Mouse (Mus musculus) midbrain, postnatal 0 days (tissue): Measurements from ENCODE around the gene Trim8. TPM values are rescaled to one million over a fixed set of nuclear protein-coding genes. Genes with fewer than 3 reads are reported as not detected.
A peak's percentile ranks its signal among the peaks of the same experiment; 100 is the strongest.

Experiments
- ATAC-seq: fragments of 200-750 bp; cut with Nextera tagmentation; 2 replicates; pipeline ENCODE4 v1.8.0; 2017; ENCODE audit warnings: moderate number of reproducible peaks, mild to moderate bottlenecking, moderate TSS enrichment, moderate library complexity; ENCODE audit not compliant: low FRiP score
- DNase-seq: peaks from one replicate; pipeline ENCODE4 v3.0.0-alpha.2; 2015; ENCODE audit warnings: low spot score
- H3K27ac ChIP-seq: fragments of 300-500 bp; sonication (generic); 2 replicates; pipeline ENCODE4 v1.5.1; 2014; ENCODE audit warnings: low read depth, mild to moderate bottlenecking, low read length, mixed read lengths
- H3K27me3 ChIP-seq: fragments of 300-500 bp; sonication (generic); 2 replicates; pipeline ENCODE4 v1.6.1; 2014; ENCODE audit warnings: low read length, control low read depth, mixed read lengths; ENCODE audit not compliant: insufficient read depth
- H3K36me3 ChIP-seq: fragments of 300-500 bp; sonication (generic); 2 replicates; pipeline ENCODE4 v1.6.1; 2014; ENCODE audit warnings: low read length, control low read depth, mixed read lengths; ENCODE audit not compliant: insufficient read depth
- H3K4me1 ChIP-seq: fragments of 300-500 bp; sonication (generic); 2 replicates; pipeline ENCODE4 v1.6.1; 2014; ENCODE audit warnings: mild to moderate bottlenecking, control low read depth, antibody characterized with exemption, low read length, mixed read lengths; ENCODE audit not compliant: insufficient read depth
- H3K4me2 ChIP-seq: fragments of 300-500 bp; sonication (generic); 2 replicates; pipeline ENCODE4 v1.6.1; 2014; ENCODE audit warnings: low read depth, mild to moderate bottlenecking, low read length, mixed read lengths; ENCODE audit not compliant: poor library complexity, severe bottlenecking
- H3K4me3 ChIP-seq: fragments of 300-500 bp; sonication (generic); 2 replicates; pipeline ENCODE4 v1.5.1; 2014; ENCODE audit warnings: low read depth, mild to moderate bottlenecking, low read length, moderate library complexity
- H3K9ac ChIP-seq: fragments of 300-500 bp; sonication (generic); replicated peaks from 2 replicates; pipeline ENCODE4 v1.6.1; 2014; ENCODE audit warnings: mild to moderate bottlenecking, low read length, moderate library complexity, mixed read lengths; ENCODE audit not compliant: poor library complexity, severe bottlenecking
- H3K9me3 ChIP-seq: fragments of 300-500 bp; sonication (generic); 2 replicates; pipeline ENCODE4 v1.6.1; 2016; ENCODE audit warnings: low read length, control low read depth
- CTCF ChIP-seq: IDR thresholded peaks from 2 replicates; pipeline ENCODE4 v1.5.1; 2016; ENCODE audit warnings: antibody characterized with exemption, mild to moderate bottlenecking
- WGBS: fragments of 180-500 bp; shearing (Covaris S2); extraction: QIAGEN DNeasy Blood & Tissue Kit; methylation state at CpG from one replicate; pipeline ENCODE4 v1.1.7; 2014; 5-methylcytosine and 5-hydroxymethylcytosine counted together
- polyA plus RNA-seq: library from polyadenylated mRNA; unstranded; fragments of >200 nt; fragmentation: Nextera tagmentation; extraction: Ambion mirVana; gene quantifications from 2 replicates; pipeline ENCODE4 v1.2.1, GENCODE M21; 2015
- total RNA-seq: library from RNA; depleted of rRNA; stranded (reverse); fragments of >200 nt; gene quantifications from 2 replicates; pipeline ENCODE4 v1.2.3, GENCODE M21; 2014

Trim8 gene
- total and polyA plus RNA-seq, 2 experiments from 2014 or later, result 30.4 to 103 TPM

- Histone ChIP-seq H3K9me3 (no peaks in the 10 kb centered on the region), H3K36me3 (no peaks in the 10 kb centered on the region), H3K4me3 (no peak overlapping the region), H3K4me2 (peak overlapping the region; percentile 47), H3K4me1 (peaks cover 48% of the 10 kb centered on the region), H3K27ac (peak overlapping the region; percentile 68), H3K9ac (peak overlapping the region; percentile 30; the same call in 1 of the 2 replicates), H3K27me3 (no peaks in the 10 kb centered on the region)
- WGBS, result 11% methylated on average over 12 of the region's 13 CpGs
- ATAC-seq (peak; percentile 13; the same call in 1 of the 2 replicates), DNase-seq (peak; percentile 51)
- no peak for TF ChIP-seq CTCF
Observed at GRCm38 (mm10) chr19:46529601-46530448, 28.3 kb downstream of the Trim8 start.

- Histone ChIP-seq H3K4me1 (peaks cover 48% of the 10 kb centered on the region), H3K9me3 (no peaks in the 10 kb centered on the region), H3K27me3 (no peaks in the 10 kb centered on the region), H3K4me2 (0 out of 2 replicates have a peak overlapping the region, but pooled peaks have one; percentile 4), H3K36me3 (no peaks in the 10 kb centered on the region), H3K27ac (peak overlapping the region; percentile 68), H3K9ac (no peak overlapping the region), H3K4me3 (no peak overlapping the region)
- ATAC-seq (no peak), DNase-seq (no peak)
- TF ChIP-seq CTCF, result no peak
- WGBS, result 12% methylated on average over 8 of the region's 8 CpGs
Observed at GRCm38 (mm10) chr19:46530449-46530990, 29.0 kb downstream of the Trim8 start.

- Histone ChIP-seq H3K27me3 (no peaks in the 10 kb centered on the region), H3K4me2 (peak overlapping the region; percentile 4; the same call in 1 of the 2 replicates), H3K9me3 (no peaks in the 10 kb centered on the region), H3K4me3 (no peak overlapping the region), H3K36me3 (no peaks in the 10 kb centered on the region), H3K4me1 (peaks cover 48% of the 10 kb centered on the region), H3K27ac (peak overlapping the region; percentile 68), H3K9ac (no peak overlapping the region)
- 9% methylated on average over 16 of the region's 16 CpGs for WGBS
- peak; percentile 52 for TF ChIP-seq CTCF
- no peak for ATAC-seq
- DNase-seq, result peak; percentile 70
Observed at GRCm38 (mm10) chr19:46531071-46532030, 29.8 kb downstream of the Trim8 start.

GRCm38 (mm10) chr19:46532031-46532688, 30.7 kb downstream of the Trim8 start:
- H3K9me3 ChIP-seq, result no peaks in the 10 kb centered on the region
- no peak overlapping the region for H3K4me3 ChIP-seq
- no peak overlapping the region for H3K9ac ChIP-seq
- no peak for TF ChIP-seq CTCF
- H3K4me1 ChIP-seq, result peaks cover 48% of the 10 kb centered on the region
- H3K36me3 ChIP-seq, result no peaks in the 10 kb centered on the region
- peak overlapping the region; percentile 57 for H3K27ac ChIP-seq
- H3K27me3 ChIP-seq, result no peaks in the 10 kb centered on the region
- WGBS, result 5% methylated on average over 10 of the region's 10 CpGs
- DNase-seq (no peak), ATAC-seq (no peak)
- H3K4me2 ChIP-seq, result no peak overlapping the region

- DNase-seq, result no peak
- H3K27me3 ChIP-seq, result no peaks in the 10 kb centered on the region
- H3K9ac ChIP-seq, result peak overlapping the region; percentile 29
- no peaks in the 10 kb centered on the region for H3K9me3 ChIP-seq
- H3K4me2 ChIP-seq, result no peak overlapping the region
- peak overlapping the region; percentile 57; the same call in 1 of the 2 replicates for H3K27ac ChIP-seq
- H3K4me3 ChIP-seq, result no peak overlapping the region
- peaks cover 42% of the 10 kb centered on the region for H3K4me1 ChIP-seq
- TF ChIP-seq CTCF, result no peak
- WGBS, result 45% methylated on average over 4 of the region's 4 CpGs
- no peaks in the 10 kb centered on the region for H3K36me3 ChIP-seq
- ATAC-seq, result no peak
Observed at GRCm38 (mm10) chr19:46533066-46533465, 31.6 kb downstream of the Trim8 start.
